Mouse (Mus musculus) myocyte (in vitro differentiated cells): Measurements from ENCODE around the gene 1700001P01Rik. TPM values are rescaled to one million over a fixed set of nuclear protein-coding genes. Genes with fewer than 3 reads are reported as not detected.
"Not testable (repeated sequence)": the region's sequence is repeated elsewhere in the genome, so short reads cannot be mapped to it uniquely, and the experiment has no call there.

ENCODE experiments used
- H3K27me3 ChIP-seq: one replicate; pipeline ENCODE4 v1.6.1; 2011; ENCODE audit not compliant: control insufficient read depth, insufficient read depth, insufficient read length
- H3K36me3 ChIP-seq: one replicate; pipeline ENCODE4 v1.6.1; 2011; ENCODE audit not compliant: control insufficient read depth, insufficient read depth
- H3K4me2 ChIP-seq: one replicate; pipeline ENCODE4 v1.6.1; 2011; ENCODE audit warnings: low read depth, control low read depth
- H3K4me3 ChIP-seq: one replicate; pipeline ENCODE4 v1.5.1; 2011; ENCODE audit warnings: mild to moderate bottlenecking, control low read depth, moderate library complexity
- H3K79me2 ChIP-seq: one replicate; pipeline ENCODE4 v1.6.1; 2011; ENCODE audit not compliant: control insufficient read depth, insufficient read depth
- H3ac ChIP-seq: one replicate; pipeline ENCODE4 v1.6.1; 2011; ENCODE audit not compliant: control insufficient read depth, insufficient read length
- CEBPB ChIP-seq: IDR thresholded peaks from 2 replicates; pipeline ENCODE4 v1.6.1; 2011; ENCODE audit warnings: mild to moderate bottlenecking, moderate library complexity; ENCODE audit not compliant: poor library complexity, insufficient read depth, severe bottlenecking
- E2F4 ChIP-seq: IDR thresholded peaks from one replicate; pipeline ENCODE4 v1.6.1; 2011; ENCODE audit warnings: mild to moderate bottlenecking, control low read depth, moderate library complexity; ENCODE audit not compliant: insufficient read depth
- MAX ChIP-seq: IDR thresholded peaks from one replicate; pipeline ENCODE4 v1.6.1; 2011; ENCODE audit warnings: low read depth, mild to moderate bottlenecking, control low read depth
- MYOD1 ChIP-seq, 3 experiments: IDR thresholded peaks; one replicate each; pipeline ENCODE4 v1.6.1; 2011; ENCODE audit warnings: control low read depth in 2 of 3, low read depth in 2 of 3, mild to moderate bottlenecking in 2 of 3, moderate library complexity in 1 of 3; ENCODE audit not compliant: insufficient read length in 2 of 3, control insufficient read depth in 1 of 3
- MYOG ChIP-seq, 3 experiments: IDR thresholded peaks; one replicate each; pipeline ENCODE4 v1.6.1; 2011; ENCODE audit warnings: control low read depth in 2 of 3, low read depth in 2 of 3, mild to moderate bottlenecking in 2 of 3; ENCODE audit not compliant: insufficient read length in 2 of 3, control insufficient read depth in 1 of 3, insufficient read depth in 1 of 3
- POLR2A ChIP-seq: IDR thresholded peaks from one replicate; pipeline ENCODE4 v1.6.1; 2011; ENCODE audit warnings: low read depth, mild to moderate bottlenecking, control low read depth, moderate library complexity; ENCODE audit not compliant: insufficient read length
- POLR2AphosphoS2 ChIP-seq: IDR thresholded peaks from one replicate; pipeline ENCODE4 v1.6.1; 2011; ENCODE audit warnings: low read depth, control low read depth; ENCODE audit not compliant: insufficient read length
- REST ChIP-seq: IDR thresholded peaks from one replicate; pipeline ENCODE4 v1.6.1; 2011; ENCODE audit warnings: mild to moderate bottlenecking, control low read depth, moderate library complexity; ENCODE audit not compliant: insufficient read depth, insufficient read length
- SRF ChIP-seq: IDR thresholded peaks from one replicate; pipeline ENCODE4 v1.6.1; 2011; ENCODE audit warnings: low read depth; ENCODE audit not compliant: control insufficient read depth, insufficient read length
- TCF12 ChIP-seq: IDR thresholded peaks from one replicate; pipeline ENCODE4 v1.6.1; 2011; ENCODE audit warnings: mild to moderate bottlenecking, control low read depth; ENCODE audit not compliant: poor library complexity, insufficient read depth, severe bottlenecking
- TCF3 ChIP-seq: IDR thresholded peaks from one replicate; pipeline ENCODE4 v1.6.1; 2011; ENCODE audit warnings: low read depth, control low read depth; ENCODE audit not compliant: insufficient read length
- USF1 ChIP-seq: IDR thresholded peaks from one replicate; pipeline ENCODE4 v1.6.1; 2011; ENCODE audit warnings: low read depth, mild to moderate bottlenecking, control low read depth, moderate library complexity
- polyA plus RNA-seq: library from polyadenylated mRNA; unstranded; fragments of >200 nt; fragmentation: generic; extraction: Trizol; gene quantifications from one replicate; pipeline ENCODE4 v1.2.1, GENCODE M21; 2012; ENCODE audit warnings: missing spikeins

The 1700001P01Rik gene
- polyA plus RNA-seq, 1 experiment: 0.07 TPM

- Histone ChIP-seq H3K79me2 (peaks cover 82% of the 10 kb centered on the region), H3K27me3 (no peaks in the 10 kb centered on the region), H3K36me3 (no peaks in the 10 kb centered on the region), H3ac (no peak overlapping the region), H3K4me2 (no peak overlapping the region), H3K4me3 (no peak overlapping the region)
- TF ChIP-seq USF1 (no peak), E2F4 (no peak), POLR2A (no peak), MYOG (IDR thresholded peaks at IDR 0.05; ENCODE audit: control insufficient read depth in 1 of 3, insufficient read depth in 1 of 3, insufficient read length in 2 of 3, low read depth in 2 of 3) (no peak), CEBPB (no peak), REST (no peak), MAX (no peak), TCF12 (no peak), SRF (no peak), TCF3 (no peak), POLR2AphosphoS2 (no peak), MYOD1 (IDR thresholded peaks at IDR 0.05; ENCODE audit: control insufficient read depth in 1 of 3, insufficient read length in 2 of 3, low read depth in 2 of 3) (no peak)
These were observed 35.5 kb downstream of the 1700001P01Rik start for GRCm38 (mm10) chr11:97740190-97740589.

GRCm38 (mm10) chr11:97739155-97739554 is 36.6 kb downstream of the 1700001P01Rik start:
- H3K79me2 ChIP-seq: peaks cover 84% of the 10 kb centered on the region
- H3K27me3 ChIP-seq: no peaks in the 10 kb centered on the region
- H3K4me3 ChIP-seq: no peak overlapping the region
- TF ChIP-seq MAX (no peak), REST (no peak), MYOD1 (IDR thresholded peaks at IDR 0.05; ENCODE audit: control insufficient read depth in 1 of 3, insufficient read length in 2 of 3, low read depth in 2 of 3) (no peak), MYOG (IDR thresholded peaks at IDR 0.05; ENCODE audit: control insufficient read depth in 1 of 3, insufficient read depth in 1 of 3, insufficient read length in 2 of 3, low read depth in 2 of 3) (no peak), USF1 (no peak), SRF (no peak), TCF3 (no peak), TCF12 (no peak), CEBPB (no peak)
- H3K4me2 ChIP-seq: no peak overlapping the region
- H3K36me3 ChIP-seq: no peaks in the 10 kb centered on the region
- H3ac ChIP-seq: no peak overlapping the region

GRCm38 (mm10) chr11:97738703-97739102 is 37.0 kb downstream of the 1700001P01Rik start:
- no peaks in the 10 kb centered on the region for H3K36me3 ChIP-seq
- H3K79me2 ChIP-seq: peaks cover 84% of the 10 kb centered on the region
- H3K27me3 ChIP-seq: no peaks in the 10 kb centered on the region
- H3ac ChIP-seq: no peak overlapping the region
- H3K4me3 ChIP-seq: no peak overlapping the region
- H3K4me2 ChIP-seq: no peak overlapping the region
- no peak for TF ChIP-seq USF1
- TF ChIP-seq E2F4: no peak
- no peak for TF ChIP-seq MAX
- TF ChIP-seq MYOD1 (IDR thresholded peaks at IDR 0.05; ENCODE audit: control insufficient read depth in 1 of 3, insufficient read length in 2 of 3, low read depth in 2 of 3): no peak
- TF ChIP-seq REST: no peak
- no peak for TF ChIP-seq MYOG (IDR thresholded peaks at IDR 0.05; ENCODE audit: control insufficient read depth in 1 of 3, insufficient read depth in 1 of 3, insufficient read length in 2 of 3, low read depth in 2 of 3)
- no peak for TF ChIP-seq CEBPB
- TF ChIP-seq POLR2A: no peak
- TF ChIP-seq TCF12: no peak
- TF ChIP-seq POLR2AphosphoS2: no peak

GRCm38 (mm10) chr11:97737600-97737999 is 38.1 kb downstream of the 1700001P01Rik start:
- no peak for TF ChIP-seq REST
- no peak for TF ChIP-seq POLR2AphosphoS2
- no peak for TF ChIP-seq USF1
- no peak for TF ChIP-seq POLR2A
- no peak for TF ChIP-seq SRF
- no peak for TF ChIP-seq TCF3
- no peak for TF ChIP-seq MYOG (IDR thresholded peaks at IDR 0.05; ENCODE audit: control insufficient read depth in 1 of 3, insufficient read depth in 1 of 3, insufficient read length in 2 of 3, low read depth in 2 of 3)
- TF ChIP-seq CEBPB: no peak
- TF ChIP-seq TCF12: no peak
- Histone ChIP-seq H3K4me2 (peak overlapping the region; percentile 50), H3K36me3 (no peaks in the 10 kb centered on the region), H3K4me3 (no peak overlapping the region), H3ac (no peak overlapping the region), H3K27me3 (no peaks in the 10 kb centered on the region), H3K79me2 (peaks cover 79% of the 10 kb centered on the region)

GRCm38 (mm10) chr11:97736645-97737044 is 39.1 kb downstream of the 1700001P01Rik start:
- Histone ChIP-seq H3K27me3 (no peaks in the 10 kb centered on the region), H3K79me2 (peaks cover 70% of the 10 kb centered on the region), H3K4me2 (peak overlapping the region; percentile 50), H3ac (no peak overlapping the region), H3K36me3 (no peaks in the 10 kb centered on the region), H3K4me3 (no peak overlapping the region)
- TF ChIP-seq MYOD1 (IDR thresholded peaks at IDR 0.05; ENCODE audit: control insufficient read depth in 1 of 3, insufficient read length in 2 of 3, low read depth in 2 of 3): peak in 1 of 3 experiments; percentile 64
- no peak for TF ChIP-seq SRF
- TF ChIP-seq CEBPB: no peak

- H3K4me2 ChIP-seq, H3ac ChIP-seq, H3K4me3 ChIP-seq, H3K27me3 ChIP-seq: not testable (repeated sequence)
- peaks cover 15% of the 10 kb centered on the region for H3K36me3 ChIP-seq
- H3K79me2 ChIP-seq: peaks cover 52% of the 10 kb centered on the region
These were observed 40.9 kb downstream of the 1700001P01Rik start for GRCm38 (mm10) chr11:97734810-97735209.
